Mouse (Mus musculus): ENCODE measurements around the gene Ptpn14. TPM values are rescaled to one million over a fixed set of nuclear protein-coding genes. Genes with fewer than 3 reads are reported as not detected.

Gene Ptpn14
- polyA plus RNA-seq, 1 experiment = 2.6 TPM

DNA sequence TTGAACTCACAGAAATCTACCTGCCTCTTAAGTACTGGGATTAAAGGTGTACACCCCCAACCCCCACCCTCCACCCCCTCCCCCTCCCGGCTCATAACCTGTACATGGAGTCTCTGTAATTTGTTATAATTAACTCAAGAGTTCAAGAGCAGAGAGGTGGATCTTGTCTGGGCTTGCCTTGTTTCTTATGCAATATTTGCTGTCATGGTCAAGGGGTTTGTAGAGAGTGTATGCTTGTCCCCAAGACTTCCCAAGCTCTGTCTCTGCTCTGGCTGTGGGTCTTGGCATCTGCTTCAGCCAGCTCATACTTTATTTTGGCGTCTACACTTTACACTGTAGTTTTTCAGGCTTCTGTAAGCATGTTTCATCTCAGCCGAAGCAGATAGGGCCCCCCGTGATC, 86.3 kb downstream of the Ptpn14 start:
- WGBS = 85% methylated on average over 4 of the region's 4 CpGs
- H3K4me1 ChIP-seq (ENCODE audit: control insufficient read depth, insufficient read depth, low read length) = no peaks in the 10 kb centered on the region
- no peak overlapping the region for H3K27ac ChIP-seq (ENCODE audit: control insufficient read depth, insufficient read depth, low read depth, low read length, poor library complexity)
- no peak overlapping the region for H3K4me3 ChIP-seq (replicated peaks; ENCODE audit: control insufficient read depth, low read depth, low read length)
- no peak for TF ChIP-seq POLR2A (IDR thresholded peaks at IDR 0.05; ENCODE audit: borderline replicate concordance, control insufficient read depth, low read depth, low read length)
- no peak for TF ChIP-seq CTCF (IDR thresholded peaks at IDR 0.05; ENCODE audit: control insufficient read depth, insufficient read depth, low read length)

DNA sequence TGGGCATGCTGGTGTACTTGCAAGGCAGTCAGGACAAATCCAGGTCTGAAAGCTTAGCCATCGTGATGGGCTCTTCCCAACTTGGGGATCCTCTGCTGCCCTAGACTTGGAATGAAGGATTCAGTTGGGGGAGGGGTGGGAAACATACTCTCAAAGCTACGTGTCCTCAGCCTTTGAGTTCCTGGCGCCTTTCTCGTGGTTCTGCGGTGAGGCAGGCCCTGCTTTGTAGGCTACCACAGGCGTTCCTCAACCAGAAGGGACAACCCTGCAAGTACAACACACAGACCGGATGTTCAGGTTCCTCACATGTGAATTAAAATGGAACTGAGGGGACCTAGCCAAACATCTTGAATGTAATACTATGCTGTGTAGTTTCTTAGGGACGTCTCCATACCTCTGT, 89.0 kb downstream of the Ptpn14 start:
- H3K4me1 ChIP-seq (ENCODE audit: control insufficient read depth, insufficient read depth, low read length) = no peaks in the 10 kb centered on the region
- WGBS = 72% methylated on average over 8 of the region's 8 CpGs
- no peak overlapping the region for H3K4me3 ChIP-seq (replicated peaks; ENCODE audit: control insufficient read depth, low read depth, low read length)
- no peak overlapping the region for H3K27ac ChIP-seq (ENCODE audit: control insufficient read depth, insufficient read depth, low read depth, low read length, poor library complexity)
- TF ChIP-seq POLR2A (IDR thresholded peaks at IDR 0.05; ENCODE audit: borderline replicate concordance, control insufficient read depth, low read depth, low read length) = no peak
- no peak for TF ChIP-seq CTCF (IDR thresholded peaks at IDR 0.05; ENCODE audit: control insufficient read depth, insufficient read depth, low read length)

DNA sequence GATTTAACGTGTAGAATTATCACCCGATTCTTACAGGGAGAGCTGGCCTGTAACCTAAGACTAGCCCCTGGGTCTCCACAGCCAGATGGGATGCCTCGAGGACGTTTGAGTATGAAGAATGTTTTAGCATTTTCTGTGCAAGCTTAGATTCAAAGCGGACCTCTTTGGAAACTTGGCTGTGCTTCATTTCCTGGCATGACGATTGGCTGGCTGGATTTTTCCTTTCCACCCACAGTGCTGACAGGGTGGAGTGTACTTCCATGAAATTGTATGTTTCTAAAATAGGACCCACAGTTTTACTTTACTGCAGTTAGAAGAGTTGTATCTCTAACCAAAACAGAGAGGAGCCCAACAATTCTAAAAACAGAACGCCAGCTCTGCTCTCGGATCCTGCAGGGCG, 89.7 kb downstream of the Ptpn14 start:
- TF ChIP-seq CTCF (IDR thresholded peaks at IDR 0.05; ENCODE audit: control insufficient read depth, insufficient read depth, low read length) (no peak), POLR2A (IDR thresholded peaks at IDR 0.05; ENCODE audit: borderline replicate concordance, control insufficient read depth, low read depth, low read length) (no peak)
- 82% methylated on average over 9 of the region's 9 CpGs for WGBS
- H3K4me1 ChIP-seq (ENCODE audit: control insufficient read depth, insufficient read depth, low read length) = no peaks in the 10 kb centered on the region
- H3K27ac ChIP-seq (ENCODE audit: control insufficient read depth, insufficient read depth, low read depth, low read length, poor library complexity) = no peak overlapping the region
- no peak overlapping the region for H3K4me3 ChIP-seq (replicated peaks; ENCODE audit: control insufficient read depth, low read depth, low read length)

DNA sequence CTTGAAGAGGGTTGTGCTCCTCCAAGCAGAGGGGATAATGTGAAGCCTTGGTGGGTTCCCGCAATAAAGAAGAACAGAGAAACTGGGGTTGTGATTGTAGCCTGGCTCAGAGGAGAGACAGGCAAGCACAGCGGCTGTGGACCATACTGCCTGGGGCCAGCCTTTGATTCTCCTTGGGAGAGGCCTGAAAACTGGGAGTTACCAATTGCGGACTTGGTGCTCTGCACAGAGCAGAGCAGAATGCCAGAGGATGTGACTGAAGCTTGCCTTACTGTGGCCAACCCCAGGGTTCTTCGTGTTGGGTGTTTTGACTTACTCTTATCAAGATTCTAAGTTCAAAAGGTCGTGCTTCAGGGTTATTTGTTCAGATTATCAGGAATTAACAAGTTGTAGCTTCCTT, 92.0 kb downstream of the Ptpn14 start:
- no peak overlapping the region for H3K27ac ChIP-seq (ENCODE audit: control insufficient read depth, insufficient read depth, low read depth, low read length, poor library complexity)
- 73% methylated on average over 5 of the region's 5 CpGs for WGBS

DNA sequence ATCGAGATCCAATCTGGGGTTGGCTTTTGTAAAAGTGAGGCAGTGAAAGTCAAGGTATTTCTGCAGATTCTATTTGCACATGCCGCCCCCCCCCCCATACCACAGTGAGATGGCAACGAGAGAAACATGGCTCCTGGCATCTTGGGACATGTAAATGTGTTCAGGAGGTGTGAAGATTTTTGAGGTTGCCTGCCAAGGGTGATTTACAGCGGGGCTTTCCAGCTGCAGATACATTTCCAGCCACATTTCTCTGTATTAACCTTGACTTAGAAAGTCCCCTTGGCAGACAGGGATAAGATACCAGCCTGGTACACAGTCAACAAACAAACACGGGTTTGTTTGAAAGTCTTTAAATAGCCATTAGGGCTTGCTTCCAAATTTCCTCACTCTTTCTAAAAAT, 96.4 kb downstream of the Ptpn14 start:
- WGBS = 62% methylated on average over 5 of the region's 5 CpGs
- Histone ChIP-seq H3K4me1 (ENCODE audit: control insufficient read depth, insufficient read depth, low read length) (no peaks in the 10 kb centered on the region; the same call in 1 of the 2 replicates), H3K4me3 (replicated peaks; ENCODE audit: control insufficient read depth, low read depth, low read length) (no peak overlapping the region), H3K27ac (ENCODE audit: control insufficient read depth, insufficient read depth, low read depth, low read length, poor library complexity) (no peak overlapping the region)
- TF ChIP-seq POLR2A (IDR thresholded peaks at IDR 0.05; ENCODE audit: borderline replicate concordance, control insufficient read depth, low read depth, low read length) = no peak
- no peak for TF ChIP-seq CTCF (IDR thresholded peaks at IDR 0.05; ENCODE audit: control insufficient read depth, insufficient read depth, low read length)

More for the DNA sequence above, 92.0 kb downstream of the Ptpn14 start:
- TF ChIP-seq POLR2A (IDR thresholded peaks at IDR 0.05; ENCODE audit: borderline replicate concordance, control insufficient read depth, low read depth, low read length) = no peak
- no peak for TF ChIP-seq CTCF (IDR thresholded peaks at IDR 0.05; ENCODE audit: control insufficient read depth, insufficient read depth, low read length)
- Histone ChIP-seq H3K4me3 (replicated peaks; ENCODE audit: control insufficient read depth, low read depth, low read length) (no peak overlapping the region), H3K4me1 (ENCODE audit: control insufficient read depth, insufficient read depth, low read length) (no peaks in the 10 kb centered on the region; the same call in 1 of the 2 replicates)

DNA sequence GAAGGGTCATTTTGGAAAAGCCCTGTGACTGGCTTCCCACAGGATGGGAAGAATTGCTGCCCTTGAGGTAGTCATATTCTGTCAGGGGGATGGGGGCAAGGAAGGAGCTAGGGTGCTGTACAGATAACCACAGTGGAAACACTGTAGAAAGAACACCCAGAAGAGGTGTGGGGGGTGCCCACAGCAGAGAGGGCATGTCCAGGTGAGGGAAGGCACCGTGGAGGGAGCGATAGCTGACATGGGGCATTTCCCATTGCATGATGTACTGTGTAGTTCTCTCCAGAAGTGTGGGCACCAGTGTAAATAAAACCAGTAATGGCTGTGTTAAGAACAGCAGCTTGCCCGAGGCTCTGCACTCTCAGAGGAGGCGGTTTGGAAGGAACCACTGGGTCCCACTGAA, 102.3 kb downstream of the Ptpn14 start:
- WGBS = 80% methylated on average over 4 of the region's 4 CpGs
- TF ChIP-seq CTCF (IDR thresholded peaks at IDR 0.05; ENCODE audit: control insufficient read depth, insufficient read depth, low read length) (no peak), POLR2A (IDR thresholded peaks at IDR 0.05; ENCODE audit: borderline replicate concordance, control insufficient read depth, low read depth, low read length) (no peak)
- no peaks in the 10 kb centered on the region for H3K4me1 ChIP-seq (ENCODE audit: control insufficient read depth, insufficient read depth, low read length)
- H3K4me3 ChIP-seq (replicated peaks; ENCODE audit: control insufficient read depth, low read depth, low read length) = no peak overlapping the region
- H3K27ac ChIP-seq (ENCODE audit: control insufficient read depth, insufficient read depth, low read depth, low read length, poor library complexity) = no peak overlapping the region

DNA sequence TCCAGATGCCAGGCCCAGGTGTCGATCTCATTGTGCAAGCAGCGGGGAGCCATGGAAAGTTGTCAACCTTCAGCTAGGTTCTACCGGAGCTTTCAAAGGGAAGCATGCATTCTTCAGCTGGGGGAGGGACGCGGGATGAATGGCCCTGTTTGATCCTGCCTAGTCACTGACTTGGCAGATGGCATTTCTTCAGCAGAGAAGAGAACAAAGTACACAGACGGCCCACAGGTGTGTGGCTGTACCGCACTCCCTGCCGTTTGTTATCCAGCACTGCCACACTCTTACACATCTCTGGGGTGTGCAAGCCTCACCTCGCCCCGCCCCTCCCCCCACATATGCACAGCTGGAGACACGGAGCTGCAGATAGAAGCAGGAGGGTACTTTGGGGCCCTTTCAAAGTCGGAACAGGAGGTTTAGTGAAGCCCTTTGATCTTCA, 102.7 kb downstream of the Ptpn14 start:
- 66% methylated on average over 12 of the region's 12 CpGs for WGBS
- TF ChIP-seq CTCF (IDR thresholded peaks at IDR 0.05; ENCODE audit: control insufficient read depth, insufficient read depth, low read length) (no peak), POLR2A (IDR thresholded peaks at IDR 0.05; ENCODE audit: borderline replicate concordance, control insufficient read depth, low read depth, low read length) (no peak)
- H3K27ac ChIP-seq (ENCODE audit: control insufficient read depth, insufficient read depth, low read depth, low read length, poor library complexity) = no peak overlapping the region; the same call in 1 of the 2 replicates

DNA sequence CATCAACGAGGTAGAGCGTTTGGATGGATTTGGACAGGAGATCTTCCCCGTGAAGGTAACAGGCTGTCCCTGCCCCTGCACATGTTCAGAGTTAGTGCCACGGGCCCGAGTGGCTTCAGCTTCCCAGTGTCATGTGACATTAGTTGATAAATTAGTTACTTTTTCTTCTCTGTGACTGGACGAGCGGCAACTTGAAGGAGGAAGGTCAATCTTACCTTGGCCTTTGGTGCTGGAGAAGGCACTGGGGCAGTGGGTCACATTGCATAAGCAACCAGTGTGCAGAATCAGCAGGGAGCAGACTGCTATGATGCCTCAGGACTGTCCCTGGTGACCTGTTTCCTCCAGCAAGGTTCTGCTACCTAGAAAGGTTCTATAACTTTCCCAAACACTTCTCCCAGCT, 105.3 kb downstream of the Ptpn14 start:
- no peak overlapping the region for H3K27ac ChIP-seq (ENCODE audit: control insufficient read depth, insufficient read depth, low read depth, low read length, poor library complexity)
- no peak for TF ChIP-seq CTCF (IDR thresholded peaks at IDR 0.05; ENCODE audit: control insufficient read depth, insufficient read depth, low read length)
- TF ChIP-seq POLR2A (IDR thresholded peaks at IDR 0.05; ENCODE audit: borderline replicate concordance, control insufficient read depth, low read depth, low read length) = no peak
- no peaks in the 10 kb centered on the region for H3K4me1 ChIP-seq (ENCODE audit: control insufficient read depth, insufficient read depth, low read length)
- WGBS = 84% methylated on average over 7 of the region's 7 CpGs
- H3K4me3 ChIP-seq (replicated peaks; ENCODE audit: control insufficient read depth, low read depth, low read length) = no peak overlapping the region

More for the DNA sequence above, 102.7 kb downstream of the Ptpn14 start:
- no peak overlapping the region for H3K4me3 ChIP-seq (replicated peaks; ENCODE audit: control insufficient read depth, low read depth, low read length)
- no peaks in the 10 kb centered on the region for H3K4me1 ChIP-seq (ENCODE audit: control insufficient read depth, insufficient read depth, low read length)

DNA sequence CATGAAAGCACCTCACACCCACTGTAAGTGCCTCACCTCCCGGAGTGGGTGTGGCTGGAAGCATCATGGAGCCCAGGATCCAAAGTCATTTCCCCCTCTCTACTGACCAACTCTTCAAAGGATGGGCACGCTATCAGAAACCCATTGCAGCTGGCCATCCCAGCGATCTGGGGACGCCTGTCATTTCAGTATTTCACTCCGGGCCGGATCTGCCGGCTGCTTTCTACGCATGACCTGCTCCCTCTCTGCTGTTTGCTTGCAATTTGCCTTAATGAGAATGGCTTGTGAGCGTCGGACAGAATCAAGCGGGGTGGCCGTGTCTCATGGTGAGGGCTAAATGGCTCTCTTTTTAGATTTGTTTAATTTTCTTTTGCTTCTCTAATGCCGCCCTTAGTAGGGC, 106.1 kb downstream of the Ptpn14 start:
- TF ChIP-seq POLR2A (IDR thresholded peaks at IDR 0.05; ENCODE audit: borderline replicate concordance, control insufficient read depth, low read depth, low read length) (no peak), CTCF (IDR thresholded peaks at IDR 0.05; ENCODE audit: control insufficient read depth, insufficient read depth, low read length) (no peak)
- WGBS = 89% methylated on average over 13 of the region's 13 CpGs
- Histone ChIP-seq H3K27ac (ENCODE audit: control insufficient read depth, insufficient read depth, low read depth, low read length, poor library complexity) (no peak overlapping the region), H3K4me3 (replicated peaks; ENCODE audit: control insufficient read depth, low read depth, low read length) (no peak overlapping the region), H3K4me1 (ENCODE audit: control insufficient read depth, insufficient read depth, low read length) (no peaks in the 10 kb centered on the region)
